Mouse (Mus musculus) embryo, embryonic 10.5 days (tissue): ENCODE results near the gene Kcnd3.
"Not testable (repeated sequence)": the region's sequence is repeated elsewhere in the genome, so short reads cannot be mapped to it uniquely, and the experiment has no call there.

Experiments
- DNase-seq: peaks from one replicate; pipeline ENCODE4 v3.0.0-alpha.2; 2015; ENCODE audit warnings: low spot score

The Kcnd3 gene

DNA sequence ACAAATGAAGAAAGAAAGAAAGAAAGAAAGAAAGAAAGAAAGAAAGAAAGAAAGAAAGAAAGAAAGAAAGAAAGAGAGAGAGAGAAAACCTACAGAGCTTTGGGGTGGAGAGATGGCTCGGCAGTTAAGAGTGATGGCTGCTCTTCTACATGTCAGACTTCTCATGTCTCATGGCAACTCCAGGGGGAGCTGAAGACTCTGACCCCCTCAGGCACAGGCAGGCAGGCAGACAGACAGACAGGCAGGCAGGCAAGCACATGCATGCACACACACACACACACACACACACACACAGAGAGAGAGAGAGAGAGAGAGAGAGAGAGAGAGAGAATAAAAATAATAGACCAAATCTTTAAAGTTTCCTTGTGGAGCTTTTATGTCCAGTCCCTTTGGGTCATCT, 248.7 kb downstream of the Kcnd3 start:
- DNase-seq: not testable (repeated sequence)

DNA sequence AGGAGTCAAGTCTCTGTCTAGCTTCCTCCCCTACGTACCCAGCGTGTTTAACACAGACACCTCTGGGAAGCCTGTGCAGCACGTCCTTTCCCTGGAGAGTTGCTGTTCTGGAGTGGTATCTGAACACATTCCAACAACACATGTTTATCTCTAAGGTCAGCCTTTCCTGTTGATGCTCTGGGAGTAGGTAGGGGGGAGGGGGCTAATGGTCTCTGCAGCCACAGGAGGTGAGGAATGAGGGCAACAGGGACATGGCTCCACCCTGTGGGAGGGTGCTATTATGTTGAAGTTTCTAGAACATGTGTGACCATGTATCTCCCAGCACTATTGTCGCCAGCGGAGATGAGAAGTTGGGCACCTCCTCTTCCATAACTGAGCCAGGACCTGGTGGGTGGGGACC, 249.3 kb downstream of the Kcnd3 start:
- no peak for DNase-seq

DNA sequence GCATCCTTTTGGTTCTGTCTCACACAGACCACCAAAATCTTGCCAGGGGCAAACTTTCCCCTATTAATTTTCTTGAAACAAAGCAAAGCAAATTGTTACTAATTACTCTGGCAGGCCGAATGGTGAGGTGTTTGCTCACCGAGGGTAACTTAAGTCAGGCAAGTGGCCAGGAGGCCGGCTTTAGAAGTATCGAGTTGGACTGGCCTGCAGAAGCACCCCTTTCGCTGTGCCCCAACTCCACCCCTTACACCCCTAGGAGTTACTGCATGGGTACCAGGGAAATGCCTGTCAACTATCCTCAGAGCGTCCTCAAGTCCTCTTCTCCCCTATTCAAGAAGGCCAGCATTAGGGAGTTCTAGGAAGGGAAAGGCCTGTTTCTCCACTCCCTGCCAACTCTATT, 251.4 kb downstream of the Kcnd3 start:
- no peak for DNase-seq

DNA sequence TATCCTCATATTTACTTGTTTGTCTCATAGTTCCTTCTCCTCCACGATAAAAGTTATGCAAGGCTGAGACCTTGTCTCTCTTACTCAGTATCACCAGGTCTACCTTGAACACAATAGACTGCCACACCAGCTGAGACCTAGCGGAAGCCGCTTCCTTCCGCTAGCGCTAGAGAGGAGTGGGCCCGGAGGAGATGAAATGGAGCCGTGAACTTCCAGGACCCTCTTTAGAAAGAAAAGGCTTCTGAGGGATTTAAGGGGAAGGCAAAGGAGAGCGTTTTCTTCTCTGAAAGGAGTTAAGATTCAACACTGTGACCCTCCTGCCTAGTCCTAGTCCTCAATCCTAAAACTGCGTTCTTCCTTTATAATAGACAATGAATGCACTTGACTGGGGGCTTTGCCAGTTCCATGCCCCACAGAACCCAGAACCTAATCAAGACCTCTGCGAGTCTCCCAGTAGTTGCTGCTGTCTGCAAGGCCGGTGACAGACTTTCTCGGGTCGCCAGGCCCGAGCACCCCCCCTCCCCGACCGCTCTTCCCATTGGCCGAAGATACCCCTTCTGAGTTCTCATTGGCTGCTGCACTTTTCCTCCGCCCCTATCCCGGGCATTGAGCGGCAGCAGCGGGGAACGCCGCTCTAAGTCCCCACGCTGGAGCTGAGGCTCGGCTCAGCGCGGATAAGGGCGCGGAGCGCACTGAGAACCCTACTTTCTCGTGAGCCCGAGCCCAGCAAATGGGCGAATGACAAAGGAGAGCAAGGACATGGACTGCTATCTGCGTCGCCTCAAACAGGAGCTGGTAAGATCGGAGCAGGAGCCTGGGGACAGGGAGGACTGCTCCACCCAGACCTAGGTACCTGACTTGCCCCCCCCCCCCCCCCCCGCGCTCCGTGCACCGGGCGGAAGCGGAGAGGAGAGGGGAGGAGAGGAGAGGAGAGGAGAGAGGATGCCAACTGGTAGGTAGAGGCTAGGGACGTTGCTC, 252.2 kb downstream of the Kcnd3 start, which contains the start of gene Inka2:
Gene Inka2, plus strand, starts transcription at position 569 of the 978 bp plus-strand sequence.
- peak; percentile 91 for DNase-seq

DNA sequence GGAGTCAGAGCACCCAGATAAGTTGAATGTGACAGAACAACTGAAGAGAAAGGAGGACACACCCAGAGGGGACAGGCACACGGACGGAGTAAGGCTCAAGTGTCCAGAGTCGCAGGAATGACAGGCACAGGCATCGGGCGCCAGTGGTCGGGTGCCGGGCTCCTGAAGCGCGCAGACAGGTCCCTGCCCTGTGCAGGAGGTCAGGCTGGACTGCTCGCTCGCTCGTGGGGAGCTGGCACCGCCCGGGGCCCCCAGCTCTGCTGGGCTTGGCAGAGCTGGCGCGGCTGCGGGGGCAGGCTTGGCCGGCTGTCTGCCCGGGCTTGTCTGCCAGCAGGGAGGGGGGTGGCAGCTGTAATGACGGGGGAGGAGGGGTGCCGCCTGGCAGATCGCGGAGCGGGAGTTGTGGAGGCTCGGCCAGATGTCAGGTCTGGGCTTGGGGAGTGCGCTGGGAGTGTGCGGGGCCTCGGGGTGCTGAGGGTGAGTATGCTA, 253.0 kb downstream of the Kcnd3 start:
- DNase-seq: peak; percentile 40

DNA sequence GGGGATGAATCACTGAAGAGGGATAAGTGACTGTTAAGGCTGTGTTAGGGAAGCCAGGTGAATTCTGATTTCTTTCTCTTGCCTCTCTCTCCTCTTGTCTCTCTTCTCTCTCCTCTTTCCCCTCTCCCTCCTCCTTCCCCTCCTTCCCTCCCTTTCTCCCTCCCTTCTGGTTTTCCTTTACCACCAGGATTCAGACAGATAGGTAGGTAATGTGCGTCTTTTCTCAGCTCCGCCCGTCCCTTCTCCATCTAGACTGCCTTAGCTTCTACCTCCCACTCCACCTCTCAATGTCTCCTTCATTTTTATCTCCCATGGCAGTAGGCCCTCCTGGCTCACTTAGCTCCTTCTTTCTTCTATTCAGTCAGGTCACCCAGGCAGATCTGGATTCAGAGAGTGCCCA, 253.4 kb downstream of the Kcnd3 start:
- DNase-seq: no peak

DNA sequence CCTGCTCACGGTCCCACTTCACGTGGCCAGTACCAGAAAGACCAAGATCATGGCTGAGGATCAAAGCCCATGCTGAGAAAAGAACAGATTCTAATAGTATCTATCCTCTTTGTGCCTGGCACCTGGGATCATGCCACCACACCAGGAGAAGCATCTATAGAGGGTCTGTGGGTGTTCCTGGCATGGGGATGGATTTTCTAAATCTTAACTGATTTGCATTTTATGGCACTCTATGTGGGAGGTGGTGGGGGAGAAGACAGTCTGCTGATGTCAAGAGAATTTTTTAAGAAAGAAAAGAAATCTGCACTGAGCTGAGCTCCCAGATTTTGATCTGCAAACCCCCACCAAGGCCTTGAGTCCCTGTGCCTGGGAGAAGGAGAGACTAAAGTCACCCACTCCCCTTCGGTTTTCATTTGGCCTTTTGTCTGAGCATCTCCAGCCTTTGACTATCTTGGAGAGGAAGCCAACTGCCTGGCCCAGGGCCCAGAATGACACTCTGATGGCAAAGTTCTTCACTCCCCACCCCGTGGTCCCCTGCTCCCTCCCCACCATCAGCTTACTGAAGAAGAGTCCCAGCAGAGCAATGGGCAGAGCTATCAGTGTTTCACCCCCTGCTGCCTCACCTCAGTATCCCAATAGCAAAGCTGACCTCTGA, 254.4 kb downstream of the Kcnd3 start:
- no peak for DNase-seq

DNA sequence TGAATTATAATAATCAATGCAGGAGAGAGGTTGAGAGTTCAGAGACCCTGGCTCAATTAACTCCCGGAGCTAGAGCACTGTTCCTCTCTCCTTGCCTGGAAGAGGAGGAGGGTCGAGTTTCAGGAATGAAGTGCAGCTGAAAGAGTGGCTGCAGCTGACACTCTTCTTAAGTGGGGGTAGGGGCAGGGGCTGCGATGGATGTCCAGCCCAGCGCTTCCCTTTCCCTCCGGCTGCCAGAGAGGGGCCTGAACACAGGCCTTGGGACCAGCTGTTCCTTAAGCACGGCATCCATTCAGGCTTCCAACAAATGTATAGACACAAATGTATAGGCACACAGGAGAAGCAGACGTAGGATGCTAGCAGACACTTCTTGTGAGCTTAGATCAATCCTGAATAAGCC, 255.5 kb downstream of the Kcnd3 start:
- peak; percentile 64 for DNase-seq

DNA sequence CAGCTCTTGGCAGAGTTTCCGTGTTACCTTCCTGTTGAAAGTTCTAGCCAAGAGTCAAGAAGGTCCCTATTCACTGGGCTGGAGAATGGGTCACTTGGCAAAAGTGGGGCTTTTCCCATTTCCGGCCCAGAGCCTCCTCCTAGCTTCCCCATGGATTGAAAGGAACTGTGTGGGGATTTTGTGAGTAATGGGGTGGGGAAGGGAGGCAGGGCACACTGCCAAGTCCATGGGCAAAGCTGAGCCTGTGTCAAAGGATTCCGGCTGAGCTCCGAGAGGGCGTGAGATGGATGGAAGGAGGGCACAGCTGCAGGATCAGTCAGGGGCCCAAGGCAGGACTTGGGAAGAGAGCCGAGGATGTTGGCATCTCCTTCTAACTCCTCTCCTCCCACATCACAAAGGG, 258.1 kb downstream of the Kcnd3 start:
- no peak for DNase-seq

DNA sequence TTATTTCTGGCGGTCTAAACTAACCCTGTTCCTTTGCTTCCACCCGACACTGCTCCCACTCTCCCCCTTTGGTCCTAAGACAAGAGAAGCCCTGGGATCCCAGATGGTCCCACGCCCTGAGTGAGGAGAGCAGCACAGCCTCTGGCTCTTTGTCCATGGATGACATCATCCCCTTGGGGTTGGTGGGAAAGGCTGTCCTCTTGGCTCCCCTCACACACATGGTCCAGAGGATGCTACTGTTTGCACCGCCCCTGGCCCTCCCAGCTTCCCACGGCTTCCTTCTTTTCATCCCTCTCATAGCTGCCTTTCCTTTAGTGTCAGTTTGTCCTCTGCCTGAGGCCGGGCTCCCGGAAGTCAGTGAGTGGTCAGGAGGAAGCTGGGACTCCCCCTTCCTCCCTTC, 259.6 kb downstream of the Kcnd3 start:
- no peak for DNase-seq

DNA sequence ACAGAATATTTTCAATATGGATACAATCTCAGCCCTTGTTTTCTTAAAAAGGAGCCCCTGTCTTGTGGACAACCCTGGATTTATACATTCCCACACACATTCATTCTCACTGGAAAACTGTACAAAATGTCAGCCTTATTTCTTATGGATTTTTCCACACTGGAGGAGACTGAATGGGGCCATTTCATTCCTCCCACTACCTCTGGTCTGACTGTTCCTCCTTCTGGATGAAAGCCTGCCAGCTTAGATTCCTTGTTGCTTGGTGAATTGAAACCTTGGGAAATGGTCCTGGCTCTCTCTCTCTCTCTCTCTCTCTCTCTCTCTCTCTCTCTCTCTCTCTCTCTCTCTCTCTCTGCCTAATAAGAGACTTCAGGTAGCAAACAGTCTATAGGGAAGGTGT, 260.7 kb downstream of the Kcnd3 start:
- DNase-seq: no peak

DNA sequence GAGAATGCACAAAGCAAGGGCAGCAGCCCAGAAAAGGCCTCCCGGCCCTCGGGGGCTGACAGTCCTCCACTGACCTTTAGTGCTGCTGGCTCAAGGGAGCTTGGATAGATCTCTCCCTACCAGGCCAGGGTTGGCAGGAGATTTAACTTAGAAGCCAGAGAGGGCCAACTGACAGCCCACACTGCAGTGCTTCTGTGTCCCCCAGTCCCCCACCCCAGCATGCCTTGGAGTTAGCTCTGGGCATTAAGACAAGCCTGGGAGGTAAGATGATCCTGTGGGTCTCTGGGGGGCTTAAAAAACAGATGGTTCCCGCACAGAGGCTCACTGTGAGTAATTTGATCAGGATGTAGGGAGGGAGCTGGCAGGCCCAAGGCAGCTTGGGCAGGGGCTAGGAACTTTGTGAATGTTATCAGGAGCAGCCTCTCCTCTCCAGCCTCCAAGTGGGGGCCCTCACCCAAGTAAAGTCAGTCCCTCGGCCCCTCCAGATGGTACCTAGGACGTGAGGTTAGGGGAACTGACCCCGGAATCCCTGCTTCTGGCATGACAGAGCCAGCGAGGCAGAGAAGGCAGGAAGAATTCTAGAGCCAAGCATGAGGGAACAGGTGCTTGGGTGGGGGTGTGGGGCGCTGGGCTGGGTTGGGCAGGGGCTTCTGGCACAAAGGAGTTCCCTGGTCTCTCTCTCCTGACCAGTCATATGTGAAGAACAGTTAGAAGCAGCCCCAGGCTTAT, 262.1 kb downstream of the Kcnd3 start:
- DNase-seq: peak; percentile 73

DNA sequence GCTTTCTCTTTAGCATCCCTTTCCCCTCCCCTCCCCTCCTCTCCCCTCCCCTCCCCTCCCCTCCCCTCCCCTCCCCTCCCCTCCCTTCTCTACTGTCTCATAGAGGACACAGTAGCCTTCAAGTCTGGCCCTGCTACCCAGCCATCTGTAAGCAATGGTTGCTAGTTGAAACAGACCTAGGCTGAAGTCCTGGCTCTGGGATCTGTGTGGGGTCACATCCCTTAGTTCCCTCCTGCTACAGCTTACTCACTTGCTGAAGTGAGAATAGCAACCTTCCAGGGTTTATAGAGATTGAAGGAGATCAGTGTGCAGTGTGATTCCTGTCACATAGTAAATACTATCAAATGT, 262.7 kb downstream of the Kcnd3 start:
- DNase-seq: no peak

DNA sequence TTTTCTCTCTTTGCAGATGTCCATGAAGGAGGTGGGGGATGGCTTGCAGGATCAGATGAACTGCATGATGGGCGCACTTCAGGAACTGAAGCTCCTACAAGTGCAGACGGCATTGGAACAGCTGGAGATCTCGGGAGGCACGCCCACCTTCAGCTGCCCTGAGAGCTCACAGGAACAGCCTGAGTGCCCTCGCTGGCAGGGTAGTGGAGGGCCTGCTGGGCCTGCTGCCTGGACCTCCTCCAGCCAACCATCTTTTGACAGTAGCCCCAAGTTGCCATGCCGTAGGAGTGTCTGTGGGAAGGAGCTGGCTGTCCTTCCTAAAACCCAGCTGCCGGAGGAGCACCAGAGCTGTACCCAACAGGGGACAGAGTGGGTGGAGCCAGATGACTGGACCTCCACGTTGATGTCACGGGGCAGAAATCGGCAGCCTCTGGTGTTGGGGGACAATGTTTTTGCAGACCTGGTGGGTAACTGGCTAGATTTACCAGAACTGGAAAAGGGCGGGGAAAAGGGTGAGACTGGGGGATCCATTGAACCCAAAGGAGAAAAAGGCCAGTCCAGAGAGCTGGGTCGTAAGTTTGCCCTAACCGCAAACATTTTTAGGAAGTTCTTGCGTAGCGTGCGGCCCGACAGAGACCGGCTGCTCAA, 264.3 kb downstream of the Kcnd3 start:
- no peak for DNase-seq

DNA sequence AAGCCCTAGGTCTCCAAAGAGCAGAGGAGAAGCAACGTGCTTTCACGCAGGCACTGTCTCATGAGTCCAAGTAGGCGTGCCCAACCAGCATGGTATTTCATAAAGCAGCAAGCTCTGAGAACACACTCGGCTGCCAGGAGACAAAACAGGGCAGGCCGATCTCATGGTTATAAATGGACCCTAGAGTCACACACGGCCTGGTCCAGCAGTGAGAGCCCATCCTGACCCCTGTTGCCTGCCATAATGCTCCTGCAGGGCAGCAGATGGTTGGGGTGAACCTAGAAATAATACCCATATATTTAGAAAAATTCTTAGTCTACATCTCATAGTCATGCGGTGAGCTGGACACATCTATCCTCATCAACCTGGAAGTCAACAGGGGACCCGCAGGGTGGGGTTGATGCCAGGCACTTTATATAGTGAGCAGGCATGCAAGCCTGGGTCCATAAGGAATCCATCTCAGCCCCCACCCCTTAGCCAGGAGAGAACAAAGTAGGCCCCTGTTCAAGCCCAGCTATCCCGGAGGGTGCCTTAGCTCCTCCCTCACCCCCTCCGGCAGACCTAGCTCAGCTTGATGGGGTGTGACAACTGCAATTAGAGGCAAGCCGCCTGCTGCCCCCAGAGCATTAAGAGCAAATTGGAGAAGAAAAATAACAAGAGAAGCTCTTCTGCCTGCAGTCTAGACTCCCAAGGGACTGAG, 265.9 kb downstream of the Kcnd3 start:
- DNase-seq: peak; percentile 43

DNA sequence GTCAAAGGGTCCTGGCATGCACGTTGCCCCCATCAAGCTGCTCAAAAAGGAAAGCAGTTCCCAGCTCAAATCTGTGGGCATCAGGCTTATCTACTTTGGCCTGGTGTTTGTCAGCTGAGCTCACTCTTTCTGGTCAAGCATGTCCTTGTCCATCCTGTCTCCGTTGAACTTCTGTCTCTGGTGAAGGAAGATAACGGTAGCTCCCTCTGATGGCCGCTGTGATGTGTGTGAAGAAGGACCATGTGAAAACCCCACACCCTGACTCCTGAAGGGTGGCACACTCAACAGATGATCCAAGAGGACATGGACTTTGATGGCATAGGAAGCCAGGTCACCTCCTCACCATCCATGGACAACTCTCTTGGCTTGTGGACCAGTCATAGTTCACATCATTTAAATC, 266.6 kb downstream of the Kcnd3 start:
- no peak for DNase-seq

DNA sequence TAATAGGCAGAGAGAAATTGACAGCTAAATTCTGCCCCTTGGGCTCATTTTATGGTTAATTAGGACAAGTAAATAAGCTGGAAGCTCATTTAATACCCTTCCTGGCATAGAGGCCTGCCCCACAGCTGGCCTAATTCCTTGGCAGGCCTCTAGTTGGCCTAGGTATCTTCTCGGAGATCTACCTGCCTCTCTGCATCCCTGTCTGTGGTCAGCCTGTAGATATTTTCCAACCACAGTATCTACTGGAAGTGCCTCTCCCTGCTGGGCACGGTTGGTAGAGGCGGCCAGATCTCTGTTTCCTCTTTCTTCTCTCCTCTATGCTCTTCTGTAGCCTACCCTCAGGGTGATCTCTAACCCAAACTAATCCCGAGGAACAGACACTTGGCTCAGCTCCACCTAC, 267.8 kb downstream of the Kcnd3 start:
- no peak for DNase-seq

DNA sequence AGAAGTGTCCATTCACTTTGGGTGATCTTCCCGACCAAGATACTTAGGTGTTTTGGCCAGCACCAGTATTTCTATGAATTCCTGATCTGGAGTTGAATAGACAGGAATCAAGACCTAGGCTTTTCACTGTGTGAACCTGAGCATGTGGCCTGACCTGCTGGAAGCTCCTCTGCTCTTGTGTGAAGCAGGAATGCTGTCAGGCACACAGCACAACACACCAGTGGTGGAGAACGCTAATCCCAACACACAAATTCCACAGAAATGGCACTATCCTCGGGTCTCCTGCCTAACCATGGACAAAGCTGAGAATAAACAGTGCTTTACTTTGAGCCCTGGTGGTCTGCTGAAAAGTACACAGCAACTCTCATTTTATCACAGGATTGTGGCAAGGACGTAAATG, 268.4 kb downstream of the Kcnd3 start:
- DNase-seq: no peak

DNA sequence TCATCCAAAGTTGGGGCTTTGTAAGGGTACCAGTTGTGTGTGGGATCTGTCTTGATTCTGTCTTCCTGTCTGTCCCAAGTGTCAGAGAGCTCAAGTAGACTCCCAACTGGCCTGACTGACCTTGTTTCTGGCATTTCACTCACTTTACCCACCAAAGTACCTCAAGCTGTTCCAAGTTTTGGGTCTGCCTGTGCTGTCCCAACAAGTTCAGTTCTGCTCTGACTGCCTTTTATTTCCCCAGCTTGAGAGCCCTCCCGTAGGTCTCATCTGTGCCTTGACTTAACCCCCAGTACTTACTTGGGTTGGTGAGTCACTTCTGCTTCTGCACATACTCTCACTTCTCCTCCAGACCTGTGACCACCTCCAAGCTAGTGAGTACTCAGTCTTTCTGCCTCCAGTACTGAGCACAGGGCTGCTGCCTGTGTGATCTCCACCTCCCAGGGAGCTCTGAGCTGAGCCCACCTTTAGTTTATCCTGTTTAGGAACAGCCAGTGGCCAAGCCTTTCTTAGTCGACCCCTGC, 269.6 kb downstream of the Kcnd3 start:
- no peak for DNase-seq

DNA sequence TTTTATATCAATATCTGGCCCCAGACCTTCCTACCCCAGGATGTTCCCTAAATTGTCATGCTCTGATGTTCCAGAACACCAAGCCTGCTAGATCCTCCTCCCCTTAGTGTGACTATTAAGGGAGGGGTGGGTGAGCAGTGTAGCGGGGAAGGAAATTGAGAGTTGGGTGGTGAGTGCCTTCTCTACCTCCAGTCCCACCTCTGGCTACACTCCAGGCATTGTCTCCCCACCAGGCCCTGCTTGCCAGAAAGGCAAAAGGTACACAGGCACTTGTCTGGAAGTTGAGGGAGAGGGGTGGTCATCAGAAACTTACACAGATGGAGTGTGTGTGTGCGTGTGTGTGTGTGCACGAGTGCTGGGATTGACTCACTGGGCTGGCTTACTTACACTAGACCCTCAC, 270.4 kb downstream of the Kcnd3 start:
- DNase-seq: no peak
